In genomic region chr11:67051676-67052320, GRCm38 (mm10) we compare ENCODE assay signal across 8 mouse cellular contexts. TPM values are rescaled to one million over a fixed set of nuclear protein-coding genes. Genes with fewer than 3 reads are reported as not detected.
A peak's percentile ranks its signal among the peaks of the same experiment; 100 is the strongest.
DNase-seq lines count a peak whose midpoint lies in the region; ATAC-seq lines count a peak whose summit lies in the region.

No protein-coding gene starts in this region.

- H3K4me3 ChIP-seq in neural tube, embryonic 11.5 days (ENCODE audit: low read depth, low read length), result peak overlapping the region; percentile 87
- H3K4me3 ChIP-seq in embryonic facial prominence, embryonic 15.5 days (replicated peaks), result peak overlapping the region; percentile 98
- H3K4me3 ChIP-seq in kidney, embryonic 16.5 days (ENCODE audit: low read length), result peak overlapping the region; percentile 93
- H3K4me3 ChIP-seq in neural tube, embryonic 12.5 days, result peak overlapping the region; percentile 90

- ATAC-seq in neural tube, embryonic 11.5 days (ENCODE audit: insufficient read depth, low FRiP score, low TSS enrichment), result peak; percentile 33; the same call in 1 of the 2 replicates
- no peak; the same call in 1 of the 2 replicates for ATAC-seq in embryonic facial prominence, embryonic 15.5 days (ENCODE audit: insufficient number of reproducible peaks, low FRiP score, low TSS enrichment, low read depth)
- ATAC-seq in kidney, embryonic 16.5 days (ENCODE audit: low FRiP score, low TSS enrichment), result peak; percentile 37; the same call in 1 of the 2 replicates
- ATAC-seq in neural tube, embryonic 12.5 days (ENCODE audit: low FRiP score, low read depth), result peak; percentile 55; the same call in 1 of the 2 replicates

- H3K4me1 ChIP-seq in neural tube, embryonic 11.5 days (ENCODE audit: control insufficient read depth, insufficient read depth, low read length), result peaks cover 10% of the 10 kb centered on the region; the same call in 1 of the 2 replicates
- H3K4me1 ChIP-seq in embryonic facial prominence, embryonic 15.5 days, result peaks cover 16% of the 10 kb centered on the region
- H3K4me1 ChIP-seq in kidney, embryonic 16.5 days (ENCODE audit: insufficient read depth, low read length), result peaks cover 9% of the 10 kb centered on the region
- H3K4me1 ChIP-seq in neural tube, embryonic 12.5 days, result peaks cover 16% of the 10 kb centered on the region

- H3K4me2 ChIP-seq in neural tube, embryonic 11.5 days (ENCODE audit: low read depth), result peak overlapping the region; percentile 68
- H3K4me2 ChIP-seq in embryonic facial prominence, embryonic 15.5 days (replicated peaks), result peak overlapping the region; percentile 67
- H3K4me2 ChIP-seq in kidney, embryonic 16.5 days (replicated peaks; ENCODE audit: low read depth, low read length), result peak overlapping the region; percentile 75
- peak overlapping the region; percentile 77 for H3K4me2 ChIP-seq in neural tube, embryonic 12.5 days (replicated peaks)

- H3K27me3 ChIP-seq in neural tube, embryonic 11.5 days (ENCODE audit: control insufficient read depth, insufficient read depth, low read length), result no peaks in the 10 kb centered on the region
- no peaks in the 10 kb centered on the region for H3K27me3 ChIP-seq in embryonic facial prominence, embryonic 15.5 days
- no peaks in the 10 kb centered on the region for H3K27me3 ChIP-seq in kidney, embryonic 16.5 days (ENCODE audit: insufficient read depth, low read length)
- H3K27me3 ChIP-seq in neural tube, embryonic 12.5 days (replicated peaks), result no peaks in the 10 kb centered on the region

- WGBS in neural tube, embryonic 11.5 days, result 11% methylated on average over 16 of the region's 16 CpGs
- 6% methylated on average over 16 of the region's 16 CpGs for WGBS in embryonic facial prominence, embryonic 15.5 days
- 4% methylated on average over 16 of the region's 16 CpGs for WGBS in kidney, embryonic 16.5 days
- WGBS in neural tube, embryonic 12.5 days, result 9% methylated on average over 16 of the region's 16 CpGs

- peaks cover 4% of the 10 kb centered on the region; the same call in 1 of the 2 replicates for H3K36me3 ChIP-seq in neural tube, embryonic 11.5 days (ENCODE audit: control insufficient read depth, insufficient read depth, low read length)
- H3K36me3 ChIP-seq in embryonic facial prominence, embryonic 15.5 days, result peaks cover 16% of the 10 kb centered on the region
- peaks cover 15% of the 10 kb centered on the region for H3K36me3 ChIP-seq in kidney, embryonic 16.5 days (ENCODE audit: insufficient read depth, low read length)
- H3K36me3 ChIP-seq in neural tube, embryonic 12.5 days, result peaks cover 22% of the 10 kb centered on the region

- H3K9ac ChIP-seq in neural tube, embryonic 11.5 days (ENCODE audit: low read length), result peak overlapping the region; percentile 75
- peak overlapping the region; percentile 87 for H3K9ac ChIP-seq in embryonic facial prominence, embryonic 15.5 days
- H3K9ac ChIP-seq in kidney, embryonic 16.5 days (replicated peaks; ENCODE audit: low read length), result peak overlapping the region; percentile 87
- peak overlapping the region; percentile 79 for H3K9ac ChIP-seq in neural tube, embryonic 12.5 days

- H3K9me3 ChIP-seq in neural tube, embryonic 11.5 days (ENCODE audit: control insufficient read depth, low read length), result no peaks in the 10 kb centered on the region
- no peaks in the 10 kb centered on the region for H3K9me3 ChIP-seq in embryonic facial prominence, embryonic 15.5 days (replicated peaks)
- no peaks in the 10 kb centered on the region for H3K9me3 ChIP-seq in kidney, embryonic 16.5 days (ENCODE audit: low read length)
- H3K9me3 ChIP-seq in neural tube, embryonic 12.5 days, result no peaks in the 10 kb centered on the region

- peak overlapping the region; percentile 39; the same call in 1 of the 2 replicates for H3K27ac ChIP-seq in neural tube, embryonic 11.5 days (ENCODE audit: low read depth, low read length)
- H3K27ac ChIP-seq in embryonic facial prominence, embryonic 15.5 days (replicated peaks), result peak overlapping the region; percentile 88
- H3K27ac ChIP-seq in kidney, embryonic 16.5 days (ENCODE audit: low read length), result peak overlapping the region; percentile 83
- peak overlapping the region; percentile 60; the same call in 1 of the 2 replicates for H3K27ac ChIP-seq in neural tube, embryonic 12.5 days

- no peak for DNase-seq in neural tube, embryonic 11.5 days (ENCODE audit: low spot score)
- no peak for DNase-seq in neural tube, embryonic 10.5 days (ENCODE audit: extremely low spot score, low spot score)
- no peak for DNase-seq in spleen, postnatal 4 days (ENCODE audit: low spot score in 2 of 2)
- DNase-seq in ovary, postnatal 36 days (ENCODE audit: low spot score), result no peak
- DNase-seq in cerebellum, postnatal 36 days, result no peak

RNA-seq across cellular contexts. Expression of gene Adprm, which starts 0.6 kb away (rescaled TPM):
- 37.4 and 40.6 TPM in 2 replicates for polyA plus RNA-seq in neural tube, embryonic 11.5 days (2014; fragmentation: Nextera tagmentation; extraction: Ambion mirVana)
- polyA plus RNA-seq in embryonic facial prominence, embryonic 15.5 days (2015; fragmentation: Nextera tagmentation; extraction: Ambion mirVana), result 33.9 and 35.4 TPM in 2 replicates
- polyA plus RNA-seq in kidney, embryonic 16.5 days (2015; fragmentation: Nextera tagmentation; extraction: Ambion mirVana), result 29.9 TPM in 2 replicates
- 34.1 and 36.1 TPM in 2 replicates for polyA plus RNA-seq in neural tube, embryonic 12.5 days (2016; fragmentation: Nextera tagmentation; extraction: Ambion mirVana)

RNA-seq across cellular contexts. Expression of gene Sco1, which starts 0.7 kb away (rescaled TPM):
- 18.6 and 19.1 TPM in 2 replicates for polyA plus RNA-seq in neural tube, embryonic 11.5 days (2014; fragmentation: Nextera tagmentation; extraction: Ambion mirVana)
- 16.7 and 17.0 TPM in 2 replicates for polyA plus RNA-seq in embryonic facial prominence, embryonic 15.5 days (2015; fragmentation: Nextera tagmentation; extraction: Ambion mirVana)
- 16.3 and 17.7 TPM in 2 replicates for polyA plus RNA-seq in kidney, embryonic 16.5 days (2015; fragmentation: Nextera tagmentation; extraction: Ambion mirVana)
- 14.9 and 16.8 TPM in 2 replicates for polyA plus RNA-seq in neural tube, embryonic 12.5 days (2016; fragmentation: Nextera tagmentation; extraction: Ambion mirVana)

RNA-seq across cellular contexts. Expression of gene Myh3, which starts 26.3 kb away (rescaled TPM):
- polyA plus RNA-seq in neural tube, embryonic 11.5 days (2014; fragmentation: Nextera tagmentation; extraction: Ambion mirVana), result 29.9 and 32.0 TPM in 2 replicates
- 150 and 219 TPM in 2 replicates for polyA plus RNA-seq in embryonic facial prominence, embryonic 15.5 days (2015; fragmentation: Nextera tagmentation; extraction: Ambion mirVana)
- polyA plus RNA-seq in kidney, embryonic 16.5 days (2015; fragmentation: Nextera tagmentation; extraction: Ambion mirVana), result 4.7 and 5.1 TPM in 2 replicates
- 17.1 and 19.3 TPM in 2 replicates for polyA plus RNA-seq in neural tube, embryonic 12.5 days (2016; fragmentation: Nextera tagmentation; extraction: Ambion mirVana)

RNA-seq across cellular contexts. Expression of gene Tmem220, which starts 26.8 kb away (rescaled TPM):
- 0.69 and 1.1 TPM in 2 replicates for polyA plus RNA-seq in neural tube, embryonic 11.5 days (2014; fragmentation: Nextera tagmentation; extraction: Ambion mirVana)
- 1.9 and 2.2 TPM in 2 replicates for polyA plus RNA-seq in embryonic facial prominence, embryonic 15.5 days (2015; fragmentation: Nextera tagmentation; extraction: Ambion mirVana)
- polyA plus RNA-seq in kidney, embryonic 16.5 days (2015; fragmentation: Nextera tagmentation; extraction: Ambion mirVana), result 1.8 and 2.3 TPM in 2 replicates
- polyA plus RNA-seq in neural tube, embryonic 12.5 days (2016; fragmentation: Nextera tagmentation; extraction: Ambion mirVana), result 0.61 and 1.1 TPM in 2 replicates
